Mouse (Mus musculus) adrenal gland, adult 8-10 months (tissue): Measurements from ENCODE around the gene Rbm12. TPM values are rescaled to one million over a fixed set of nuclear protein-coding genes. Genes with fewer than 3 reads are reported as not detected.
"Not testable (repeated sequence)": the region's sequence is repeated elsewhere in the genome, so short reads cannot be mapped to it uniquely, and the experiment has no call there.

Experiments used
- DNase-seq: peaks from one replicate; pipeline ENCODE4 v3.0.0; 2022
- total RNA-seq, 4 experiments: library from RNA; stranded (reverse); gene quantifications; 2 replicates each; pipeline ENCODE4 v1.2.4; 2022

The Rbm12 gene
- 10 to 100 TPM; 18.9 to 39.2 (median 28.6) TPM for total RNA-seq

- DNase-seq = peak; percentile 85
These were observed at the start of gene Rbm12, which contains the start of gene Cpne1 for GRCm38 (mm10) chr2:156111358-156112079. Gene Rbm12 (minus strand): TSS chr2:156111978. Gene Cpne1 (minus strand): TSS chr2:156111965.

DNA sequence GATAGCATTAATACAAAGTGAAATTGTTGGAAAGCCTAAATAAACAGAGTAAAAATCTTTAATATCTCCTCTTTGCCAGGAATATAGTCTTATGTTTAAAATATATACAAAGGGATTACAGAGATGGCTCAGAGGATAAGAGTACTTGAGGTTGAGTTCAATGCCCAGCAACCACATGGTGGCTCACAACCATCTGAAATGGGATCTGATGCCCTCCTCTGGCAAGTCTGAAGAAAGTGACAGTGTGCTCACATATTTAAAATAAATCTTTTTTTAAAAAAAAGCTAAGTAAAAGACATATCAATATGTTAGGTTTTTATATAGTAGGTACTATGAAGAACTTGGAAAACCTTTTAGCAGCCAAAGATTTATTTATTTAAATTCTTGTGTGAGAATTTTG is 39.8 kb upstream of the Rbm12 start:
- DNase-seq = no peak

DNA sequence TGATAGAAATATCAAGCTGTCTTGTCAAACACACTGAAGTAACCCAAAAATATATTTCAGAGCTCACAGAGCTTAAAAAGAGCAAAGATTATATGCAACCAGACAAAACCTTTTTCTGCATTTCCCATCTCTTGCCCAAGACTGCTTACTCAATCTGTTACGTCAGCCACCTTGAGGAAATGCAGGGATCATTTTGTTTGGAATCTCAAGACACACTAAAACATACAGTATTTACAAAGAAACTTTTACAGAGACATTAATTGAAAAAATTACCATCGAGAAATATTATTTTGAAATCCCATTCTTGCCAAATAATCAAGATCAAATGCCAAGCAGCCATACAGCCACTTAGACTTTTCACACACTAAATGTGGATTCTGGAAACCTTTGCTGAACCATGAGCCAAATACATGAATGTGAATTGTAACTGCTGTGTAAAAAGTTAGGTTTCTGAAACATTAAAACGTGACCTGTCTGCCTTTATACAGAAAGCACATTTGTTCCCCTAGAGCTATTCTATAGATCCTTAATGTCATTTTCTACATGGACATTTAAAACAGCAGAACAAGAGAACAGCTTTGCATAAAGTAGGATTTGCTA is 35.6 kb upstream of the Rbm12 start:
- no peak for DNase-seq

DNA sequence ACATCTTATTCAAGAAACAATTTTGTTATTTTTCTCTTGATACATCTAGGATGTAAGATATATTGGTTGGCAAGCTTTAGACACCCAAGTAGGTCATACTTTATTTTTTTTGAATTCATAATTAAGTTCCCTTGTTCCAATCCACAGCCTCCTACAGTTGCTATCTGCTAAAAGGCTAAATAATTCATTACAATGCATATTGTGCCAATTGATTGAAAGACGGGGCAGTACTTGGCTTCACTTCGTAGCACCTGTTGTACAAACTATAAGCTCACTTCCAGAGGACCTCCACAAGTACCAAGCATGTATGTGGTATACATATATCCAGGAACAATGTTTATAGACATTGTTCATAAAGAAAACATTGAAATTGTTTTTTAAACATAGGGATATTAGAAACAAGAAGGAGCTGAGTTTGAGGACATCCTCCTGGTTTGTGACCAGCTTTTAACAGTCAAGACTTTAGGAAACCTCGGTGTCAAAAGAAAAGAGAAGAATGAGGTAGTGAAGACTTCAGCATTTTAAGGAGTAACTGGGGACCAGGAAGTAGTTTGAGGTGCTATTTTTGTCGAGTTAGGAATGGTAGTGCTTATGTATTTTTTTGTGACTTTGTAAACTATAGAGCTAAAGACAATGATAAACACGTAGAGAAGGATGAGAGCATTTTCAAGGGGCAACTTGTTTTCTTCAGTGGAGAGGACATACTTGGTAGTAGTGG is 34.7 kb upstream of the Rbm12 start:
- DNase-seq = no peak

- DNase-seq = no peak
These were observed 33.8 kb upstream of the Rbm12 start for GRCm38 (mm10) chr2:156145486-156146130.

GRCm38 (mm10) chr2:156143953-156144724 is 32.4 kb upstream of the Rbm12 start, which contains the start of the genes Romo1 and Nfs1:
Gene Romo1 (plus strand): TSS chr2:156144039.
Gene Nfs1 (minus strand): TSS chr2:156144186.
- peak; percentile 85 for DNase-seq

DNA sequence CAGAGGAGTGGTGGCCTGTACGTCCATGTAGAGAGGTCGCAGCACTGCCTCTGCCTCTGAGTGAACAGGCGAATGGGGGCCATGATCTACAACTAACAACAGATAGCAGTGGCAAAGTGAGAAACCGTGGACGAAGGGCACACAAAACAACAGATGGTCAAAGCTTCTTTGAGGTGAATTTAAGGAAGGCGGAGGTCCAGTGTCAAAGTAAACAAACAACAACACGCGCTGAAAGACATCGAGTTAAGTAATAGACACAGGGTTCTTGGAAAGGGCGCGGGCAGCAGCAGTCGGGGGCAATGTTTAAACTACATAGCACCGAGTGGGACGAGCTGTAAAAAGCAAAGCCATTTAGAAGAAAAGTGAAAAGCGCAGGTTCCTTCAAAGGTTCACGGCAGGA is 31.6 kb upstream of the Rbm12 start:
- DNase-seq = no peak

GRCm38 (mm10) chr2:156142820-156143219 is 31.0 kb upstream of the Rbm12 start:
- no peak for DNase-seq

GRCm38 (mm10) chr2:156135695-156136094 is 23.9 kb upstream of the Rbm12 start:
- DNase-seq = no peak

DNA sequence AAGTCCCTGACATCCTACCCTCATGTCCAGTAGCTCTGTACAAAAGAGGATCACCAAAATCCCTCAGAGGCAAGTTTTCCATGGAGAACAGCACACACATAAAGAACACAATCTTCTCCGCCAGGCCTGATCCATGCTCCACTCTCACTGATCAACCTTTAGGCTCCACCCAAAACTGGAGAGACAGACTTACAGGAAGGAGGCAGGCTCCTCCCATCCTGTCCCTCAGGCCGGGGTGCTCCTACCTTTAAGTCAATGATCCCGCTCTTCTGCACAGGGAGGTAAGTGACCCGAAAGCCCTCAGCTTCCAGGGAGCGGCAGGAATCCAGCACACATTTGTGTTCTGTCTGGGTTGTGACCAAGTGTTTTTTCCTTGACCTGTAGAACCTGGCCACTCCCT is 22.4 kb upstream of the Rbm12 start:
- no peak for DNase-seq

DNA sequence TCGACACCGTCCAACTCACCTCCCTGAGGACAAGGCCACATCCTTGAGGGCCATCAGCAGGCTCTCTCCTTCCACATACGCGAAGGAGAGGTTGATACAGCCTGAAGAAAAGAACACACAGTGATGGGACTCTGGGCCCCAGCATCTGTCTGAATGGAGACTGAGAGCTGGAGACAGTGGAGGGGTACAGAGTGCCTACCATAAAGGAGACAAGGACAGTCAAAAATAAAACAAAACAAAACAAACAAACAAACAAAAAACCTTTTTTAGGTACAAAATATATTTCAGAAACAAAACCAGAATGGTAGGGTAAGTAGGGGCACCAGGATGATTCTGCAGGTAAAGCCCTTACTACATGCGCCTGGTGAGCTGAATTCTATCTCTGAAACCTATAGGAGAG is 15.2 kb upstream of the Rbm12 start, which contains the start of gene Gm28036:
Gene Gm28036, minus strand, starts transcription at position 101 of the 400 bp plus-strand sequence.
- no peak for DNase-seq

DNA sequence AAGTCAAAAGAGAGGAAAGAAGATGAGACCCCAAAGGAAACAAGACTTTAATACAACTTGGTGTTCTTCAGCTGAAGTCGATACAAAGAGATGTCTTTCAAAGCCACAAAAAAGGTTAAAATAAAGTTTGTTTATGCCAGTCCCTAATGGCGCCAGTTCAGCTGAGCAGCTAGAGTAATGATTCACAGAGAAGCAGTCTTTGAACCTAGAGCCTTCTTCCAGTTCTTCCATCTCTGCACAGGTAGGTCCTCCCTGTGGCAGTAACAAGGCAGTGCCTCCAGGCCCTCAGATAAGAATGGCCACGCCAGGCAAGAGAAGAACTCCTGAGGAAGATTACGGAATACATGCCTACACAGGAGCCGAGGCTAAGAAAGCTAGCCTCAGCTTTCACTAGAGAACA is 12.0 kb upstream of the Rbm12 start:
- DNase-seq = no peak

DNA sequence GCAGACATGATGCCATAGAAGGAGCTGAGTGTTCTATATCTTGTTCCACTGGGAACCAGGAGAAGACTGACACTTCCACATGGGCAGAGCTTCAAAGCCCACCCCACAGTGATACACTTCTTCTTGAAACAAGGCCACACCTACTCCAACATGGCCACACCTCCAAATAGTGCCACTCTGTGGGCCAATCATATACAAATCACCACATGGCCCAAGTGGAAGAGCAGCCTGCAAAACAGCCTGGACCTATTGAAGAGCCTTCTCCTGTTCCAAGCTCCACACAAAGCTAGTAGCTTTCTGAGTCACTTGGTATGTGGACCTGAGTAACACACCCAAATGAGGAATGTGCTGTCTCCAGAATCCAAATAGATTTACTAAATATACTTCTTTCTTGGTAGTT is 7.8 kb upstream of the Rbm12 start:
- DNase-seq = no peak

DNA sequence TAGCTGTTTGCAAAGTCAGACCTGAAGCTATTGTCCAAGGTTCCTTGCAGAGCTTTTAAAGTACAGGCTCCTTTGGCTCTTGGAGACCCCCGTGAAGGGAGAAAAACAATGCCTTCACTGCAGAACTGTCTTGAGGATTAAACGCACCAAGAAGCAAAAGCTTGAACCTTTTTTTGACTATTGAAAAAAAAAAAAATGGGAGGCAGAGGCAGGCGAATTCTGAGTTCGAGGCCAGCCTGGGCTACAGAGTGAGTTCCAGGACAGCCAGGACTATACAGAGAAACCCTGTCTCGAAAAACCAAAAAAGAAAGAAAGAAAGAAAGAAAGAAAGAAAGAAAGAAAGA is 274 bp upstream of the Rbm12 start:
- not testable (repeated sequence) for DNase-seq

GRCm38 (mm10) chr2:156110627-156111357 is 986 bp downstream of the Rbm12 start:
- no peak for DNase-seq

- no peak for DNase-seq
These were observed 19.9 kb downstream of the Rbm12 start for GRCm38 (mm10) chr2:156091926-156092325.

GRCm38 (mm10) chr2:156089799-156090198 is 22.0 kb downstream of the Rbm12 start:
- DNase-seq = no peak

GRCm38 (mm10) chr2:156087391-156088110 is 24.2 kb downstream of the Rbm12 start:
- no peak for DNase-seq

GRCm38 (mm10) chr2:156084541-156084940 is 27.2 kb downstream of the Rbm12 start:
- DNase-seq = no peak

DNA sequence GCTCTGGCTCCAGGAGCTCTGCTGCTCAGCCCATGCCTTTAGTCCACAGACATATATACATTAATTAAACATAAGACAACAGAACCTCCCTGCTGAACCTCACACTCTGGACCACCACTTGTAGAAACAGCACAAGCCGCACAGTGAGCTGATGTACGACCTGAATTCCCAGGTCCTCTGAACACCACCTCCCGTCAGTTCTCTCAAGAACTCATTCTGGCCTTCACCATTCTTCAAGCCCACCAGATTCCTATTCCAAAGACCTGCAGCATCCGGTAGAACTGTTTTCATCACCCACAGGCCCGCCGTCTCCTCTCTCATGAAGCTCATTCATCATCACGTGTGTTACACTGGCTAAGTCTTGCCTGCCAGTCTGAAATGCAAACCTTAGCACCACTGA is 31.4 kb downstream of the Rbm12 start:
- DNase-seq = no peak

DNA sequence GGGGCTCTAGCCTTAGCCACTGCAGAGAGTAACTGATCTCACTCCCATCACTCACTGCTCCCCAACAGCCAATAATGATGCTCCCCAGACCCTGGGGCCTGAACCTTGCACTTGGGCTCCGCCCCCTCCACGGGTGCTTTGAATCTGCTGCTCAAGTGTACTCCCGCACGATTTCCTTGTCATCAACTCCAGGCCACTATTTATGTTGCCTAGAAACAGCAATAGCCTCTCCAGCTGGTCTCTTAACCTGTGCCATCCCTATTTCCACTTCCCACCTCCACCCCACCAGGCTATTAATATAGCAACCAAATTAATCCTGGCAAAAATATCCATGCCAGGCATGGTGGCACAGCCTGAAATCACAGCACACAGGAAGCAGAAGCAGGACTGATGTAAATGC is 32.1 kb downstream of the Rbm12 start:
- DNase-seq = no peak
